Mouse (Mus musculus) thymus, postnatal 0 days (tissue): Measurements from ENCODE around the gene Tfpi2. TPM values are rescaled to one million over a fixed set of nuclear protein-coding genes. Genes with fewer than 3 reads are reported as not detected.

Experiments used
- DNase-seq: peaks from one replicate; pipeline ENCODE4 v3.0.0-alpha.2; 2015; ENCODE audit warnings: low spot score
- polyA plus RNA-seq: library from polyadenylated mRNA; unstranded; fragments of >200 nt; fragmentation: Nextera tagmentation; extraction: Ambion mirVana; gene quantifications from 2 replicates; pipeline ENCODE4 v1.2.1, GENCODE M21; 2015

The Tfpi2 gene
- polyA plus RNA-seq, result 1.2 and 1.8 TPM in 2 replicates

GRCm38 (mm10) chr6:3988750-3989149 is at the start of gene Tfpi2:
Tfpi2 (minus strand) TSS chr6:3988919.
- no peak for DNase-seq

DNA sequence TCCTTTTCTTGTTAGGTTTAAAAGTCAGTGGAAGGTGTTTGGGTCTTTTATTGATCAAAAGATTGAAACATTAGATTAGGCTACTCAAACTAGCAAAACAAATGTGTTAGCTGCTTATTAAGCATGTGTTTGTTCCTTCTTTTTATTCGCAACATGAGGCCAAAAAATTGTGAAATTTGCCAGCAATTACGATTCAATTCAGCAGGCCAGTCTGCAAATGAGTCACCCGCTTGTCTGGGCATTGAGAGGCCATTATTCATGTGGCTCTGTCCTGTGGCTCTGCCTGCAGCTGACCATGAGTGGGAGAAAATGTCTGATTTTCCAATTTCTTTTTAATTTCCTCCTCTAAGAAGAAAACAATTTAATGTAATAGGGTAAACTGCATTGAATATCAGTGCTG is 42.2 kb upstream of the Tfpi2 start:
- no peak for DNase-seq

DNA sequence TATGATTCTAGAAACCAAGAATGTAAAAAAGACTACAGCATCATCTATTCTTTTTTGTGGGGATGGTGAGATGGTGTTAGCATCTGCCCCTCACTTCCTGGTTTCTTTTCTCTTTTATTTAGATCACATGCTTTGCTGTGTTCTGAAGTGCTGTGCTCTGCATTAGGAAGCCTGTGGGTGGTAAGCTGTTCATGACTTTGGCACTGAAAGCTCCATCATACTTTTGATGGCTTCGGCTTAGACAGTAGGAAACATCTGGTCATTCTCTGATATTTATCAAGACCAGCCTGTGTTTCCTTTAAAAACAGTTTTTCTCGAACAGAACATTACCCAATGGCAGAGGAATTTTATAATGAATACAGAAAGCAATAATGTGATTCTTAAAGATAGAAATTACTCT is 37.6 kb upstream of the Tfpi2 start:
- DNase-seq, result no peak

GRCm38 (mm10) chr6:4022645-4023044 is 33.9 kb upstream of the Tfpi2 start:
- no peak for DNase-seq

- no peak for DNase-seq
Observed at GRCm38 (mm10) chr6:4009548-4009947, 20.8 kb upstream of the Tfpi2 start.

DNA sequence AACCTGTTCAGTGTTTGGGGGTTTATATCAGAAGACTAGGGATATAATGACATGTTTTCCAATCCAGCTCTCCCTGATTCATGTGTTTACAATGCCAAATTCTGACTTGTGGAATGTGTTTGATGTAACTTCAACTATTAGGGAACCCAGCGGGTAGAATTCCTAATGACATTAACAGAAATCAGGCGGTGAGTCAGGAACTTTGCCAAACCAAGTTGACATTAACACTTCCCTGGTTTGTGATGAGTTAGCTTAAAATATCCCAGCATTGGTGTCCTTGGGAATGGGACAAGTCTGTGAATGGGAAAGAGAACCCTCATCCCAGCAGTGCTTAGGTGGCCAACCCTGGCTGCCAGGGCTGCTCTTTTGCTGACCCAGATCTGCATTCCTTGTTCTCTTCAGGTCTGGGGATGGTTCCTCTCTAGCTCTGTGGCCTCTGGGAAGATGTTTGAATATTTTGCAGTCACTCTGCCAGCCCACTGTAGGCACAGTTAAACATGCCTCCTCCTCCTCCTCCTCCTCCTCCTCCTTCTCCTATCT is 19.9 kb upstream of the Tfpi2 start:
- DNase-seq, result no peak

DNA sequence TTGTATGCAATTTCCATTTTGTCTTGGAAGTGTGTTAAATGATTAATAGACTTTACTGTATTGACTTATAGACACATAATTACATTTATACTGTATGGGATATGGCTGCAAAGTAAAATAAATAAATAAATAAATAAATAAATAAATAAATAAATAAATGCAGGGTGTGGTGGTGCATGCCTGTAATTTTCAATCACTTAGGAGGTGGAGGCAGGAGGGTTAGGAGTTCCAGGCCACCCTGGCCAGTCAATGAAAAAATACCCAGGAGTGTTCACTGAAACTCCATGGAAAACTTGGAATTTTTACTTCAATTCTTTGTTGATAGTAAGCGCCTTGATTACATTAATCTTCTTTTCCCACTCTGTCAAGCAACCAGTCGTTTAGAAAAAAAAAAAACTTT is 16.1 kb upstream of the Tfpi2 start:
- DNase-seq, result no peak

DNA sequence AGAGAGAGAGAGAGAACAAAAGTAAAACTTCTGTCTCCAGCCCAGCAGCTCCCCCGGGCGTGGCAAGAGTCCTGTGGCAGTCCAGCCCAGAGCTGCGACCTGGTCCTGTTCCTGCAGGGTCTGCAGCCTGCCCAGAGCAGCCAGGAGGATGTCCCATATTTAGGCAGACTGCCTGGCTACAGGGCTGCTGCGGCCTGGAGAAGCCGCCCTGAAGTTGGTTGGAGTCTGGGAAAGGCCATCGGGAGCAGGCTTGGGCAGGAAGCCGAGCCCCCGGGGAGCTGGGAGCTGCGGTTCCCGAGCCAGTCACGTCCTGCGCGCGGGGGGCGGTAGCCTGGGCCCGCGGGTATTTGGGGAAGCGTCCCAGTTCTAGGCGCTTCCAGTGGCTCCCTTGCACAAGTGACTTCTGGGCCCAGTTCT is 15.2 kb upstream of the Tfpi2 start, which contains the start of gene Gng11:
Gene Gng11, plus strand, starts transcription at position 15 of the 417 bp plus-strand sequence.
- no peak for DNase-seq

- no peak for DNase-seq
Observed at GRCm38 (mm10) chr6:4003445-4003844, 14.7 kb upstream of the Tfpi2 start.

- no peak for DNase-seq
Observed at GRCm38 (mm10) chr6:4000716-4001115, 12.0 kb upstream of the Tfpi2 start.

- no peak for DNase-seq
Observed at GRCm38 (mm10) chr6:3999296-3999695, 10.6 kb upstream of the Tfpi2 start.

DNA sequence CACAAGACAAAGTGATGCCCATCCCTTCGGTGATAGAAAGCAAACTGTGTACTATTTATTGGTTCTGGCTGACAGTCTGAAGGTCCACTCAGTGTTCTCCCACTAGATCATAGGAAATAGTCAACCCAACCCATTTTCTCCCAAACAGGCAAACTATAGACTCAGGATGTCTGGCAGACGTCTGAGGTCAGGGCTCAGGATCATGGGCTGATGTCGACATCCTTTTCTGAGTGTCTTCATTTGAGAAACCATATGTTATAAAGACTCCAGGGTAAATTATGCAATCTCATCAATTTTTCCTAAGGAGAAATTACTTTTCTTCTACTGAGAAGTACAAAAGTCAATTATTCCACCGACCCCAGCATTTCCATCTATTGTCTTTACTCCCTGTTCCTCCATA is 9.4 kb upstream of the Tfpi2 start:
- no peak for DNase-seq

DNA sequence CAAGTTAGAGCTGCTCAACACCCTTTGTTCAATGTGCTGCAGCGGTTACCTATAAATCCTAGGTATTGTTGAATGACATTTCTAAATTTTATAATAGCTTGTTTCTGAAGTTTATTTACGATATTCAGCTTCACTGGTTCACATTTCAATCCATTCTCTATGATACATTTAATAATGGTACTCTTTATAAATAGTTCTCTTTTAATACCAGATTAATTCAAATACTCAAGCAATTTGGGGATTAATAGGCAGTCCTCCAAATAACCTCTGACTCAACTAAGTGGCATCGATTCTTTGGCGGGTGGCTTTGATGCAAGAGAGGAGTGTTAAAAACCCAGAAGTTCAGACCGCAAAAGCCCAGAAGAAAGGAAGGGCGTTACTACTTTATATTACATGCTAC is 4.8 kb upstream of the Tfpi2 start, which contains the start of gene Gngt1:
Gene Gngt1, plus strand, starts transcription at position 301 of the 400 bp plus-strand sequence.
- no peak for DNase-seq

GRCm38 (mm10) chr6:3982661-3983284 is 5.9 kb downstream of the Tfpi2 start:
- DNase-seq, result no peak

DNA sequence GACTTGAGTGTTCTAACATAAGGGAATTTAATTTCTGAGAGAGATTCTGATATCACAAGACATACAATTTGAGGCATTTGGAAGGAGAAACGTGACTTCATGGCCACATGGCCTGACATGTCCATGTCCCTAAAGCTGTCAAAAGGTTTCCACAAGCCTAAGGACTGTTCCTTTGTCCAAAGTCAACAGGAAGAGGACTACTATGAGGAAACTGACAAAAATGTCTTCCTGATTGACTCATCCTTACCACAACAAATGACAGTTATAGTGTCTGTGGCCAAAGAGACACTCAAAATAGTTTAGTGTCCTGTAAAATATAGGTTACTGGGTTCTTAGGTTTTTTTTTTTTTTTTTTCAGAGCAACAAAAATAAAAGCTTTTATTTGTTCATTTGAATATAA is 15.0 kb downstream of the Tfpi2 start:
- DNase-seq, result no peak

GRCm38 (mm10) chr6:3967676-3968626 is 20.8 kb downstream of the Tfpi2 start:
- DNase-seq, result no peak

DNA sequence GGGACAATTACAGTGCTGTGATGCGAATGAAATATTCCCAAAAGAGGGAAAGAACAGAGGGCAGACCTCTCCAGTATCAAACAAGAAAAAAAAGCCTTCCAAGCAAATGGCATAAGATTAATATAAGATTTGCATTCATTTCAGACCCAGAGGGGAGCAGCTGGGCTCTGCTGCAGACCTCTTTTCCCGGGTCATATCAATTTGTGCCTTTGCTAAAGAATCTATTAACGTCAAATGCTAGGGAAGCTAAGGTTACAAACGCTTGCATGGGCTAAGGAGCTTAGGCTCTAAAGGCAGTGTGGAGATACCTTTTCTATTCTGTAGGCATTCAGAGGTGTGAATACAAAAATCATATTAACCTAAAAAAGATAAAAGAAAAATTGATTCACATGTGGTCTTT is 33.8 kb downstream of the Tfpi2 start:
- DNase-seq, result no peak

GRCm38 (mm10) chr6:3936140-3936714 is 52.5 kb downstream of the Tfpi2 start:
- DNase-seq, result no peak

- no peak for DNase-seq
Observed at GRCm38 (mm10) chr6:3935606-3936005, 53.1 kb downstream of the Tfpi2 start.

DNA sequence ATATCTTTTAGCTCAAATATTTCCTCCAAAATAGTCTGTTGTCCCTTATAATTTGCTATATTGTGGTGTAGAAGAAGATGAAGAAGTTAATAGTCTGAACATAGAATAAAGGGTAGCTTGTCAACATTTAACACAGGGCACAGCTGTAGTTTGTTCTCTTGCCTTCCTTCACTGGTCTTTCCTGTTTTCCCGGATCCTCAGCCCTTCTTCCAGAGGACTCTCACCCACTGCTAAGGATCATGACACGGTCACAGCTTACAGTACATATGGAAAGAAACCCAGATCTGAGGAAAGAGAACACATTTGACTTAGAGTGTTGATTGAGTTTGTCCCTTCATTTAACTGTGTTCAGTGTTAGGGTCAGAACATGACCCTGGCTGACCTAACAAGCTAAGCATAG is 53.7 kb downstream of the Tfpi2 start:
- no peak for DNase-seq

DNA sequence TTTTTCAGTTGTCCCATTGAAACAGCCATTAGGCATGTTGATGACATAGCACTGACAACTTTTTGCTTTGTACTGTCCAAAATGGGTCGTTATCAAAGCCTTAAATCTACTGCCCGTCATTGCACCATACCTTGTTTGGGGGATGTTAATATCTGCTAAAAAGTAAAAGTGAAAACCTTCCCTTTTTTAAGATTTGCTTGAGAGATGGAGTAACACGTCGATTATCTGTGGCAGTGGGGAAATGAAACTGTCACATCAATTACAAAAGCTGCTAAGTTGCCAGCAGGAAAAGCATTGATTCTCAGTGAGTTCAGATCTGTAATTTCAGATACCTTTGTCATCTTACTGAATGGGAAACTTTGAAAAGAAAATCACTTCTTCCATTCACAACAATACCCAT is 62.6 kb downstream of the Tfpi2 start:
- no peak for DNase-seq

DNA sequence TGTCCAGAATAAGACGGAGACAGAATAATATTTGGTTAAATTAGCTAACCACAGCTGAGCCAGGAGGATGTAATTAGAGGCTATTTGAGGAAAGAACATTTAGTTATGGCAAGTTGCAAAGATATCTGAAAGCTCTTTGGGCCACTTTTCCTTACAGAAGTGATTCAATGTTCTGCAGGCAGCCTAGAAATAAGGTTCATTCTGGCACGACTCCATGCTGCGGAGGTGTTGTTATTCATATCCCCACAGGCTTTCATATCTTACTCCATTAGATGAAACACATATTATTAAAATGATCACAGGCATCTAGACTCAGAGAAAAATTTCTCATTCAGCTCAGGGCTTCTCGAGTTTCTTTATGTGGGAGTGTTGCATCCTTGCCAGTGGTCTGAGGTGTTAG is 65.8 kb downstream of the Tfpi2 start:
- no peak for DNase-seq
